Mouse (Mus musculus): ENCODE measurements around the gene Olfr510. TPM values are rescaled to one million over a fixed set of nuclear protein-coding genes. Genes with fewer than 3 reads are reported as not detected.
"Not testable (repeated sequence)": the region's sequence is repeated elsewhere in the genome, so short reads cannot be mapped to it uniquely, and the experiment has no call there.

The Olfr510 gene
- total RNA-seq (2022) = not detected

DNA sequence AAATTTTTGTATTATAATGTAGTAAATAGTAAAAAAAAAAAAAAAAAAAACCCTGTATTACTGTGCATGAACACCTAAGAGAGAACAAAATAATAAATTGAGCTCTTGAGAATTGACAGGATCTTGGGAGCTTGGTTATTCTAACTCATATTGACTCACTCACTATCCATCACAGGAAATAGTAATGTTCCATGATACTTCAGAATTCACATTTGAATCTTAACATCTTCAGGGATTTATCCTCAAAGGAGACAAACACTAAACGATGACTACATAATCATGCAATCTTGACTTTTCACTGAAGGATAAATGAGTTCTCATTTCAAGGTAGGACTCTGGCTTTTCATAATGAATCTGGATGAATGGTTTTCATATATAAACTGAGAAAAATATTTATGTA lies at the start of gene Olfr510:
Olfr510 (plus strand) TSS at position 301 of the 400 bp plus-strand sequence.
- DNase-seq (ENCODE audit: low spot score) = no peak

DNA sequence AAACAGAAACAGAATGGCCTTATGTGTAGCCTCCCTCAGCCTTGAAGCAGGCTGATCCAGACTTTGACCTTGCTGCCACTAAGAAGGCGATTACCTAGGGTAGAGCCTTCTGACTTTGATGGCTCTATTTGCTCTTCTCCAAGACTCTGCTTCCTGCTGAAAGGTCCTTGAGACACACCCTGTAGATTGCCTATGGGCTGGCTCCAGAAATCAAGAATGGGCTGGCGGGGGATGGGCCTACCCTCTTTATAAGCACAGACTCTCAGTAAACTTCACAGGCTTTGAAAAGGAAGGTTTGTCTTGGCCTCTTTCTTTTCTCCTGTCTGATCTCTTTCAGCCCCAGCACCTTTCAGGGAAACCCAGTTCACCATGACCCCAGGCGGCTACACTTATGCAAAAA lies 49.4 kb upstream of the Olfr510 start:
- not testable (repeated sequence) for DNase-seq (ENCODE audit: low spot score)

DNA sequence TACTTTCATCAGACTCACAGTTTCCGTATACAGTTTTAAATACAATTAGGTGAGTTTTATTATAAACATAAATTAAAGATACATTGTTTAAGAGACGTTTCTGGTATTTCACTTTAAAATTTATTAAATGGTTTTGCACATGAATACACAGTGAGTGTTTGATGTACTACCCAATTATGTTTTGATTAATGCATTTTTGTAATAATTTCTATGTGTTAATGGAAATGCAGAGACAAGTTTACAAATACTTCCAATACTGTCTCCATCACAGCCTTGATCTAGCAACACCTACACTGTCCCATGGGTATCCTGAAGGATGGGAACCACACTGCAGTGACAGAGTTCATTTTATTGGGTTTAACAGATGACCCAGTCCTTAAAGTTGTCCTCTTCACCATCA lies 44.7 kb upstream of the Olfr510 start, which contains the start of gene Olfr507:
Olfr507 (plus strand) TSS at position 301 of the 400 bp plus-strand sequence.
- no peak for DNase-seq (ENCODE audit: low spot score)

DNA sequence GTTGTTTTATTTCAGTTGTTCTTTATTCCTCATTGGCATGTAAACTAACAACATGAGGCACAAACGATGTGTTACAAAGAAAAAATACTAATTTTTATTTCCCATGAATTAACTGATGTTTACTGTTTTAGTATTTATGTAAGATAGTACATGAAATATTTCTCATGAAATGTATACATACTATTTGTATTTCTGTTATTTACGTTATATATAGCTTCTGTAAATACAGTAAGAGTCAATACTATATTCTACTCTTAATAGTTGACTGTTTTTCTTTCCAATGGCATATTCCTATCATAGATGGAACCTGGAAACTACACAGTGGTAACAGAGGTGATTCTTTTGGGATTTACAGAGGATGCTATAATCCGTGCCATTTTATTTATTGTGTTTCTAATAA lies 36.5 kb upstream of the Olfr510 start, which contains the start of gene Olfr508:
Olfr508 (plus strand) TSS at position 301 of the 400 bp plus-strand sequence.
- DNase-seq (ENCODE audit: low spot score) = no peak

DNA sequence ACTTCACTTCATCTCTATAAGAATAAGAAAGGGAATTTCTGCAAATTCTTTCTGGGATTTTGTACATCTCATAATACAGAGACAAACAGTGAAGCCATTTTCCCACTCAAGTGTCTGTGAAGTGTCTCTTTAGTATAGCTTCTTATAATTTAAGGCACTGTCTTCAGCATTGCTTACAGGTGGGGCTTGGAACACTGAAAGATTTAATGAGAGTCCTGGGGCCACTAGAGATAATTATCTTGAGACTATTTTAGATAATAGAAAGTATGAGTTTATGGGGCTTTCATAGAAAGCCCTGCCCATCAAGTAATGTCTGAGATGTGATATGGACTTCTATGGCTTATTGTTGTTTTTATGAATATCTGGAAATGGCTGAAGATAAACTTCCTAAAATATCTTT lies 14.4 kb upstream of the Olfr510 start, which contains the start of gene Olfr509:
Olfr509 (minus strand) TSS at position 101 of the 400 bp plus-strand sequence.
- no peak for DNase-seq (ENCODE audit: low spot score)

DNA sequence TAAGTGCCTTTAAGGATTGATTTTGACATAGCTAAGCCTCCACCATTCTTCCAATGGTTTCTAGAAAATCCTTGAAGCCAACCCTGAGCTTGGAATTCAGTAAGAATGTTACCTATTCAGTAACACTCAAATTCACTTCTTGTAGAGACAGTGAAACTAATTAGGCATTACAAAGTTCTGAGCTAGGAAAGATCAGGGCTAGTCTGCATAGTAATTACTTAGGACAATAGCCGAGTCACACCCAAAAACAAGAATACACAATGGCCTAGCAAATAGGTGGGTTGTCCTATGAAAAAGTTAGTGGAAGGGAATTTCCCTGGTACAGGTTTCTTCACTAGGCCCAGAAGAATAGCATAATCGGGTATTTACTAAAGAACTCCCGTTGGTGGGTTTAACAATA lies 3.8 kb upstream of the Olfr510 start:
- DNase-seq (ENCODE audit: low spot score) = no peak

DNA sequence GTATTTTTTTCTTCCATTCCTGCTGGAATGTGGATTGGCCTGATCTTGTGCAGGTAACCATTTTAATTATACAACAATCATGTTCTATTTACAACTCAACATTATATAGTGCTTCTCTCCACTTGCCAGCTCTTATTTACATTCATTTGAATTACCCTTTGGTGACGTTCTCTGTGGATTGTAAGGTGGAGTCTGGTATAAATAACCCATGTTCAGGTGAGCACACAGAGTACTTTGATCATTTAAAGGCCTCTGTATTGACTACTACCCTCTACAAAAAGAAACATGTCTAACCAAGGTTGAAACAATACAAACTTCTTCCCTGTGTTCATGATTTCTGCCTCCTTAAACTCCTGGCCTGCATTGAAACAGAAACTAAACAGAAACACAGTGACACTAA lies 4.8 kb downstream of the Olfr510 start:
- DNase-seq (ENCODE audit: low spot score) = no peak

DNA sequence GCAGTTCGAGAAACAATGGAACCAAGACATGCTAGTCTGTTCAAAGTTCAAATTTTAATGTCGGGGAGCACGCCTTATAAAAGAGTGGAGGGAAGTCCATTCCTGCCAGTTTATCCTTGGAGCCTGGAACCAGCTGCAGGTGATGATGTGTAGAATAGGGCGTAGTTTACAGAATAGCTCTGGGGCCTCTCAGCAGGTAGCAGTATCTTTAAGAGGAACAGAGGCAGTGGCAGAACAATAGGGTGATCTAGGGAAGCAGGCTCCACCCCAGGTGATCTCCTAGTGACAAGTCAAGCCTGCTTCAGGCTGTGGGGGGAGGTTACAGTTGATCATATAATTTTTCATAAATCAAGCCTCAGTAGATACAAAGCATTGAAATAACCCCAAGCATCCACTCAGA lies 12.7 kb downstream of the Olfr510 start:
- DNase-seq (ENCODE audit: low spot score) = no peak

DNA sequence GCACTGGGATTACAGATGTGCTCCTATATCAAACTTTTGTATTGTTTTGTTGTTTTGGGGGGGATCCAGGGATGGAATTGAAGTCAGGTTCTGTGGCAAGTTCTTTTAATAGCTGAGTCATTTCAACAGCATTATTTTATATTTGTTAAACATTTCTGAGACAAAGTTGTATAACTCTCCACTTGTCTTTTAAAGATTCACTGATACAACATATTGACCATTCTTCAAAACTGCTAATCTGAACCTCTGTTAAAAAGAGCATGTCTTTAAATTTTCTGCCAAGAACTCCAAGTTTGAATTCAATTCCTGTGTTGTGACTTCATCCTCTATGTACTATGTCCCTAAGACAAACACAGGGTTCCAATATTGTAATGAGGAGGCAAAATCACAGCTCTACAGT lies 46.8 kb downstream of the Olfr510 start, which contains the start of gene Olfr512:
Olfr512 (plus strand) TSS at position 301 of the 400 bp plus-strand sequence.
- DNase-seq (ENCODE audit: low spot score) = no peak

Other genes with a start within 250 kb of the Olfr510 start
- not detected for gene Olfr497, start 246.0 kb upstream of the Olfr510 start, total RNA-seq (2022)
- not detected for gene Olfr498, start 201.1 kb upstream of the Olfr510 start, total RNA-seq (2022)
- gene Olfr502, start 141.4 kb upstream of the Olfr510 start, total RNA-seq (2022) = not detected
- gene Olfr503, start 121.9 kb upstream of the Olfr510 start, total RNA-seq (2022) = not detected
- not detected for gene Olfr504, start 100.6 kb upstream of the Olfr510 start, total RNA-seq (2022)
- gene Olfr506, start 55.6 kb upstream of the Olfr510 start, total RNA-seq (2022) = not detected
- not detected for gene Olfr507, start 44.6 kb upstream of the Olfr510 start, total RNA-seq (2022)
- not detected for gene Olfr508, start 36.4 kb upstream of the Olfr510 start, total RNA-seq (2022)
- not detected for gene Olfr509, start 14.5 kb upstream of the Olfr510 start, total RNA-seq (2022)
- gene Olfr512, start 46.9 kb downstream of the Olfr510 start, total RNA-seq (2022) = not detected
- not detected for gene Olfr513, start 84.6 kb downstream of the Olfr510 start, total RNA-seq (2022)
- gene Olfr514, start 159.6 kb downstream of the Olfr510 start, total RNA-seq (2022) = not detected
- not detected for gene Olfr516, start 184.1 kb downstream of the Olfr510 start, total RNA-seq (2022)
- gene Olfr517, start 206.0 kb downstream of the Olfr510 start, total RNA-seq (2022) = not detected
- not detected for gene Olfr518, start 218.6 kb downstream of the Olfr510 start, total RNA-seq (2022)
- gene Olfr519, start 228.0 kb downstream of the Olfr510 start, total RNA-seq (2022) = not detected